Mouse (Mus musculus): ENCODE measurements around the gene Fam117b.

DNA sequence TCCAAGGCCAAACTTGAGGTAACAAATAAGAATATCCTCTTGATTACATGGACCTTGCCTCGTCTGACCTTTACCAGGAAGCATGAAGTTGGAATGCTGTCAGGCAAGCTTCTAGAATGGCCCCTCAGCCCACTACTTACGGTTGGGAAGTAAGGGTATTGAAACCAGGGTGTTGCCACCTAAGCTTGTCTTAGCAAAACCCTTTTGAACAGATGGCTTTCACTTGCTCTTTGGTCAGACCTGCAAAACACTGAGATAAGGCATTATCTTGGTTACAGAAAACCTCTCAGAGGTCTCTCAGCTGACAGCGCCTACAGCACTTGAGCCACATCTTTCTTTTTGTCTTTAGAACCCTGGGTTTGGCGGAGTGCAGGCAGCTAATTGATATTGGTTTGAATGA, 18.8 kb upstream of the Fam117b start:
- TF ChIP-seq KAT2A (IDR thresholded peaks at IDR 0.05; ENCODE audit: insufficient replicate concordance, low read length) (no peak), JUND (conservative IDR thresholded peaks at IDR 0.05; ENCODE audit: low read depth, low read length) (no peak)
